Mouse (Mus musculus) left cerebral cortex, adult 18-20 months (tissue): ENCODE results near the gene Mapk13. TPM values are rescaled to one million over a fixed set of nuclear protein-coding genes. Genes with fewer than 3 reads are reported as not detected.
"Not testable (repeated sequence)": the region's sequence is repeated elsewhere in the genome, so short reads cannot be mapped to it uniquely, and the experiment has no call there.

Experiments
- DNase-seq, 2 experiments: peaks; one replicate each; pipeline ENCODE4 v3.0.0; 2021 to 2022; ENCODE audit warnings: low spot score in 2 of 2, mixed read lengths in 1 of 2
- total RNA-seq, 2 experiments: library from RNA; stranded (reverse); gene quantifications; 2 replicates each; pipeline ENCODE4 v1.2.3; 2021

Gene Mapk13
- total RNA-seq, 2 experiments from 2014 or later = 1.7 to 4.3 TPM

- not testable (repeated sequence) for DNase-seq
Measured at GRCm38 (mm10) chr17:28774303-28774702, 5.2 kb downstream of the Mapk13 start.

DNA sequence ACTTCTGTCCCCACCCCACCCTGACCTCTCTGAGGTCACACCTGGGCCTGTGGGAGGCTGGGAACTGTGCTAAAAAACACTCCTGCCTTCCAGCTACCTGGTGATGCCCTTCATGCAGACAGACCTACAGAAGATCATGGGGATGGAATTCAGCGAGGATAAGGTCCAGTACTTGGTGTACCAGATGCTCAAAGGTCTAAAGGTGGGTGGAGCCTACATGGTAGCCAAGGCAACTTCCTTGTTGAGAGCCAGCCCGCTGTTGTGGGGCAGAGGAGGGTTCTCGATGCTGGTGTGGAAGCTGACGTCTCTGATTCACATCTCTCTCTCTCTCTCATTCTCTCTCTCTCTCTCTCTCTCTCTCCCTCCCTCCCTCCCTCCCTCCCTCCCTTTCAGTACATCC is 6.1 kb downstream of the Mapk13 start:
- DNase-seq = no peak

GRCm38 (mm10) chr17:28776817-28777216 is 7.7 kb downstream of the Mapk13 start:
- no peak for DNase-seq

- no peak for DNase-seq
Measured at GRCm38 (mm10) chr17:28777231-28778005, 8.3 kb downstream of the Mapk13 start.

GRCm38 (mm10) chr17:28779735-28780134 is 10.6 kb downstream of the Mapk13 start:
- no peak for DNase-seq

DNA sequence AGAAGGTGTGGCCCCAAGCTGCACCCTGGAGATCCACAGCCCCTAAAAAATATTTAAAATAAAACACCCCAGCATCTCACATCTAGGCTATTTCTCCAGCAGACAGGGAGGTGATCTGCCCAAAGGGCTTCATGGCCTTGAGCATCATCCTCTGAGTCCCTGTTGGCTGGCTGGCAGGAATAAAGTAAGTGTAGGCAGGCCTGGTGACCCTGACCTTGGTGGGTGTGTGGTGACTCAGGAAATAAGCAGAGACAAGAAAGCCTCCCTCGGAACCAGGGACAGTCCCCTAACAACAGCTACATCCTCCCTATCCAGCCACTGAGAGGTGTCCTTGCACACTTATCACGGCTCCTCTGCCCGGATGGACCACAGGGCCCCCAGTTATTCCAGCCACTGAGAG is 11.7 kb downstream of the Mapk13 start:
- DNase-seq = no peak

DNA sequence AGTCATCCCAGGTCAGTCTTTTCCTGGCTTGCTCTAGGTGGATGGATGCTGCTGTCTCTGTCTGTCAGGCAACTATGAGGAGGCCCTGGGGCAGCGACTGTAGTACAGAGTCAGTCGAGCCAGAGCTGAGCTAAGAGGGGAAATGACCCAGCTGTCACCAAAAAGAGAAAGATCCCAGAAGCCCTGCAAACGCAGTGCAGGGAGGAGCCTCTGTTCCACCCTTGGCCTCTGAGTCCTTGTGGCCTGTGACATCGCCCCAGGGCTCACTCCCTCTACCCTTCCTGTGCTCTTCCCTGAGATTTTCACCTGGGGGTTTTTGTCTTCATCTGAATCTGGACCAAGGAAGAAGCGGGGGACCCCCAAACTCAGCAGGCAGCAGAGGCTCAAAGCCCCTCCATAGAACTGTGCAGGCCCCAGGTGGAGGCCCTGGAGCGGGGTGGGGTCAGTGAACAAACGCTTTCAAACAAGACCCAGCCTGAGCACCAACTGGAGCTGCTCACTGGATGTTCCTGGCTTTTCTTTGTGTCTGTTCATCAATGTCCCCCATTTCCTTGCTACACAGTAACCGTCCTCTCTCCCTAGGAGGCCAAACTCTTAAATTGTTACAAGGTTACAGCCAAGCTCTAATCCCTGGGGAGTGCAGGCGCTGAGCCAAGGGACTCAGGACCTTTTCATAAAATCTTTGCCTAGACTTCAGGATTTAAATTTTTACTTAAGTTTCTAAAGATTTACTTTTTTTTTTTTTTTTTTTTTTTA is 12.4 kb downstream of the Mapk13 start:
- DNase-seq = no peak

GRCm38 (mm10) chr17:28785036-28785435 is 15.9 kb downstream of the Mapk13 start:
- no peak for DNase-seq

GRCm38 (mm10) chr17:28787507-28787906 is 18.4 kb downstream of the Mapk13 start:
- no peak for DNase-seq

- DNase-seq = no peak
Measured at GRCm38 (mm10) chr17:28797031-28797430, 27.9 kb downstream of the Mapk13 start.

DNA sequence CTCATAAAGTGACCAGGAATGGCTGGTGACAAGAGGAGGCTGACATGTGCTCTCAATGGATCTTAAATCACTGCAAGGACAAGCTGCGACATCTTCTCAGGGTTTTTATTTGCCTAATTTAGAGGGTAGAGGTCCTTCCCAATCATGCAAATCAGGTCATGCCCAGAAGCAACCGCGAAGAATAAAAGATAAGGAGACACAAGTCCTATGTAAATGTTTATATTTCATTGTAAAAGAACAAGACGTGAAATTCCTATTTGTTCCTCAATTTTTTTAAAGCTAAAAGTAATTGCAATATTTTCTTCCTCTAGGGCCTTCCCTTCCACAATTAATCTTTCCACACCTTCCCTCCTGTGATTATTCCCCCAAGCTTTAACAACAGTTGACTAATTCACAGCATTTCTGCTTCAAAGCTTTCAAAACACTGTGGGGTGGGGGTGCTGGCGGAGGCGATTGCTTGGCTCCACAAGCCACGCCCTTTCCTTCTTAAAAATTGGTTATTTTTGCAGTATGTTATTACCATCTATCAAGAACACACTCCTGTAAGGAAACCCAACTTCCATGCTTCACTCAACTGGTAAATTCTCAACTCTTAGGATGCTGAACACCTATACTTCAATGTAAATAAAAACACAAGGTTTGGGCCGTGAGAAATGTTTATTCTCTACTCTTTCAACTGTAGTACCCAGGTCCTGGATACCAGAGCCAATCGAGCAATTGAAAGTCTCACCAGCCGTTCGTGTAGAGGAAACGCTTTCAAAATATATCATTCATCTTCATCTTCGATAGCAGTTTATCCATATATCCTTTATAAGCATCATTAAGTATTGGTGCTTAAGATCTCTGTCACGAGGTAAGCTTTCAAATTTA is 30.4 kb downstream of the Mapk13 start:
- DNase-seq = no peak

GRCm38 (mm10) chr17:28800281-28800670 is 31.2 kb downstream of the Mapk13 start:
- no peak for DNase-seq

DNA sequence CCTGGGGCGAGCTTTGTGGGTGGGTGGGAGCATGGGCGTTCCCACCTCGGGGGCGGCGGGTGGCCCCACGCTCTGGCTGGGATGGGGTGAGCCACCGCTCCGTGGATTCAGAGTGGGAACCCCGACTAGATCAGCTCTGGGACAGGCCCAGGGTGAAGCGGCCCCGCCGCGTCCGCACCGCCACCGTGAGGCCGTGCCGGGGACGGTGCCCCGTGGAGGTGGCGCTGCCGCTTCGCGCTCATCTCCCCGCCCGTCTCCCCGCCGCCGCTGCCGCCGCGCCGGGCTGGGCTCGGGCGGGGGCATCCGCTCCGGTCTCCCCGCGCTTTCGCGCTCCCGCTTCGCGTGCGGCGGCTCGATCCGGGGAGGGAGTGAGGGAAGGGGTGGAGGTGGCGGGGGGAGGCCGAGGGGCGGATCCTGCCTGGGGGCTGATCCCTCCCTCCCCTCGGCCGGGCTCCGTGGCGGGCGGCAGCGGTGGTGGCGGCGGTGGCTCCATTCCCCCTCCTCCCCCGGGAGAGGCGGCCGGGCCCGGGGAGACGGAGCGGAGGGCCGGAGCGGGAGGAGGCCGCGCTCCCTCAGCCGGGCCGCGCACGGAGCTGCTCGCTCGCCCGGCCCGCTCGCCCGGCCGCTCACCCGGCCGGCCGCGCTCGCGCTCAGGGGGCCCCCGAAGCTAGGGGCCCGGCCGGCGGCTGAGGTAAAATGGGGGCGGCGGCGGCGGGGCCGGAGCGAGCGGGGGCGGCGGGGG is 31.7 kb downstream of the Mapk13 start, which contains the start of gene Brpf3:
TSS of gene Brpf3 (plus strand) at position 420 of the 742 bp plus-strand sequence.
- peak; percentile 58 to 70 for DNase-seq

GRCm38 (mm10) chr17:28801474-28802005 is 32.4 kb downstream of the Mapk13 start:
- peak; percentile 98 for DNase-seq

- no peak for DNase-seq
Measured at GRCm38 (mm10) chr17:28802006-28802481, 32.9 kb downstream of the Mapk13 start.

DNA sequence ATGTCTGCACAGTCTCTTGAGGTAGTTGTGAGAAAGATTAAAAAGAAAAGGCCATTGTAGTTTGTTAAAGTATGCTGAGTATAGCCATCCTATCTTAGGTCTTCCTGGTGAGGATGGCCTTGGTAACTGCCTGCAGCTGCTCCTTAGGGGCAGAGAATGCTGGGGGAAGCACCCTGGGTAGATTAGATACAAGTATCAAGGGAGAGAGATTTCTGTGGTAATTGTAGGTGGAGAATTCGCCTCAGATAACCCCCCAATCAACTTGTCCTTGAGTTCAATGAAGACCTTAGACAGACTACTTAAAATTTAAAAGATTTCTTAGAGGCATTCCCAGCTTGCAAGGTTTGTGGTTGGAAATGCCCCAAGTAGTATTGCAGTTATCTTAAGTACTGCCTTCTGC is 34.2 kb downstream of the Mapk13 start:
- DNase-seq = no peak

DNA sequence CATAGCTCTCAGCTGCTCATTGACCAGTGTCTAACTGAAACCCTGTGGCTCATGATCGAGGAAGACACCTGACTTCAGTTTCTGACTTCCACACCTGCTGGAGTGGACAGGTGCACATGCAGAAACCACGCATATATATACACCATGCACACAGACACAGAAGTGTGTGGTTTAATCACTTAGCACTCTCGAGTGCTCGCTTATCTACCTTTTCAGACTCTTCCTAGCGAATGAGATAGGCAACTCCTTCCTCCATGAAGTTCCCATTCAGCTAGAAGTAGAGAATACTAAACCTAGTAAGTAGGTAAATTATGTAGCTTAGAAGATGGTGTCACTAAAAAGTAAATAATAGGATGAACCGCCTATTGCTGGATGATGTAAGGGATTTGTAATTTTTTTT is 35.9 kb downstream of the Mapk13 start:
- no peak for DNase-seq

GRCm38 (mm10) chr17:28806770-28807169 is 37.7 kb downstream of the Mapk13 start:
- DNase-seq = no peak

GRCm38 (mm10) chr17:28808714-28809113 is 39.6 kb downstream of the Mapk13 start:
- DNase-seq = no peak

- no peak for DNase-seq
Measured at GRCm38 (mm10) chr17:28809175-28809831, 40.2 kb downstream of the Mapk13 start.
